Mouse (Mus musculus): ENCODE data around the gene Nxf1. TPM values are rescaled to one million over a fixed set of nuclear protein-coding genes. Genes with fewer than 3 reads are reported as not detected.

Gene Nxf1
- polyA plus RNA-seq, 1 experiment from 2014 or later = 120 TPM

GRCm38 (mm10) chr19:8802130-8802821 lies 45.4 kb downstream of the Nxf1 start, which contains the start of gene Zbtb3:
Zbtb3 (plus strand) TSS chr19:8802555.
- peak within 1 kb of the TSS; percentile 69 for H3K9ac ChIP-seq (ENCODE audit: low read depth, low read length)
- peak within 1 kb of the TSS; percentile 90 for H3K27ac ChIP-seq (ENCODE audit: low read depth, low read length)
- WGBS = 0% methylated on average over 30 of the region's 30 CpGs
- peaks cover 20% of the 10 kb centered on the region for H3K4me1 ChIP-seq (ENCODE audit: control insufficient read depth, insufficient read depth, low read depth, low read length)
- peak within 1 kb of the TSS; percentile 64 for H3K4me3 ChIP-seq (ENCODE audit: low read length)
- peaks cover 10% of the 10 kb centered on the region; the same call in 1 of the 2 replicates for H3K36me3 ChIP-seq (ENCODE audit: control insufficient read depth, insufficient read depth, low read length)
- peak within 1 kb of the TSS; percentile 84 for H3K4me2 ChIP-seq (ENCODE audit: low read length)
- no peaks in the 10 kb centered on the region for H3K9me3 ChIP-seq (ENCODE audit: control insufficient read depth, low read length)
- H3K27me3 ChIP-seq (replicated peaks; ENCODE audit: control insufficient read depth, insufficient read depth, low read length) = no peaks in the 10 kb centered on the region
- peak; percentile 98 for ATAC-seq

- H3K27me3 ChIP-seq (replicated peaks; ENCODE audit: control insufficient read depth, insufficient read depth, low read length) = no peaks in the 10 kb centered on the region
- no peak for ATAC-seq
- H3K9ac ChIP-seq (ENCODE audit: low read depth, low read length) = peak overlapping the region; percentile 69; the same call in 1 of the 2 replicates
- peaks cover 10% of the 10 kb centered on the region; the same call in 1 of the 2 replicates for H3K36me3 ChIP-seq (ENCODE audit: control insufficient read depth, insufficient read depth, low read length)
- peaks cover 13% of the 10 kb centered on the region for H3K4me1 ChIP-seq (ENCODE audit: control insufficient read depth, insufficient read depth, low read depth, low read length)
- H3K4me3 ChIP-seq (ENCODE audit: low read length) = peak overlapping the region; percentile 64
- WGBS = 87% methylated on average over 9 of the region's 9 CpGs
- no peaks in the 10 kb centered on the region for H3K9me3 ChIP-seq (ENCODE audit: control insufficient read depth, low read length)
- H3K27ac ChIP-seq (ENCODE audit: low read depth, low read length) = peak overlapping the region; percentile 90
- H3K4me2 ChIP-seq (ENCODE audit: low read length) = peak overlapping the region; percentile 84
Observed at GRCm38 (mm10) chr19:8803204-8803780, 46.4 kb downstream of the Nxf1 start.

GRCm38 (mm10) chr19:8803879-8804660 lies 47.2 kb downstream of the Nxf1 start:
- peaks cover 13% of the 10 kb centered on the region for H3K4me1 ChIP-seq (ENCODE audit: control insufficient read depth, insufficient read depth, low read depth, low read length)
- no peak for ATAC-seq
- H3K4me3 ChIP-seq (ENCODE audit: low read length) = no peak overlapping the region
- H3K9ac ChIP-seq (ENCODE audit: low read depth, low read length) = no peak overlapping the region; the same call in 1 of the 2 replicates
- H3K27me3 ChIP-seq (replicated peaks; ENCODE audit: control insufficient read depth, insufficient read depth, low read length) = no peaks in the 10 kb centered on the region
- WGBS = 95% methylated on average over 11 of the region's 11 CpGs
- peaks cover 10% of the 10 kb centered on the region; the same call in 1 of the 2 replicates for H3K36me3 ChIP-seq (ENCODE audit: control insufficient read depth, insufficient read depth, low read length)
- no peak overlapping the region for H3K27ac ChIP-seq (ENCODE audit: low read depth, low read length)
- H3K9me3 ChIP-seq (ENCODE audit: control insufficient read depth, low read length) = no peaks in the 10 kb centered on the region
- no peak overlapping the region for H3K4me2 ChIP-seq (ENCODE audit: low read length)

- no peak overlapping the region for H3K27ac ChIP-seq (ENCODE audit: low read depth, low read length)
- no peak overlapping the region for H3K4me2 ChIP-seq (ENCODE audit: low read length)
- no peak overlapping the region for H3K9ac ChIP-seq (ENCODE audit: low read depth, low read length)
- H3K4me1 ChIP-seq (ENCODE audit: control insufficient read depth, insufficient read depth, low read depth, low read length) = peaks cover 13% of the 10 kb centered on the region
- 94% methylated on average over 5 of the region's 5 CpGs for WGBS
- H3K36me3 ChIP-seq (ENCODE audit: control insufficient read depth, insufficient read depth, low read length) = peaks cover 16% of the 10 kb centered on the region; the same call in 1 of the 2 replicates
- H3K27me3 ChIP-seq (replicated peaks; ENCODE audit: control insufficient read depth, insufficient read depth, low read length) = no peaks in the 10 kb centered on the region
- H3K4me3 ChIP-seq (ENCODE audit: low read length) = no peak overlapping the region
- ATAC-seq = no peak
- H3K9me3 ChIP-seq (ENCODE audit: control insufficient read depth, low read length) = no peaks in the 10 kb centered on the region
Observed at GRCm38 (mm10) chr19:8806810-8807209, 49.9 kb downstream of the Nxf1 start.

GRCm38 (mm10) chr19:8815812-8816211 lies 58.9 kb downstream of the Nxf1 start:
- Histone ChIP-seq H3K27me3 (replicated peaks; ENCODE audit: control insufficient read depth, insufficient read depth, low read length) (no peaks in the 10 kb centered on the region), H3K4me1 (ENCODE audit: control insufficient read depth, insufficient read depth, low read depth, low read length) (peaks cover 23% of the 10 kb centered on the region), H3K27ac (ENCODE audit: low read depth, low read length) (no peak overlapping the region), H3K4me3 (ENCODE audit: low read length) (no peak overlapping the region), H3K4me2 (ENCODE audit: low read length) (no peak overlapping the region), H3K9me3 (ENCODE audit: control insufficient read depth, low read length) (no peaks in the 10 kb centered on the region), H3K36me3 (ENCODE audit: control insufficient read depth, insufficient read depth, low read length) (peaks cover 7% of the 10 kb centered on the region; the same call in 1 of the 2 replicates), H3K9ac (ENCODE audit: low read depth, low read length) (no peak overlapping the region)
- WGBS = 63% methylated on average over 11 of the region's 11 CpGs
- no peak for ATAC-seq

- no peak for ATAC-seq
- Histone ChIP-seq H3K27ac (ENCODE audit: low read depth, low read length) (no peak overlapping the region), H3K4me2 (ENCODE audit: low read length) (peak overlapping the region; percentile 6; the same call in 1 of the 2 replicates), H3K9me3 (ENCODE audit: control insufficient read depth, low read length) (no peaks in the 10 kb centered on the region), H3K27me3 (replicated peaks; ENCODE audit: control insufficient read depth, insufficient read depth, low read length) (no peaks in the 10 kb centered on the region), H3K4me3 (ENCODE audit: low read length) (no peak overlapping the region), H3K36me3 (ENCODE audit: control insufficient read depth, insufficient read depth, low read length) (peaks cover 7% of the 10 kb centered on the region; the same call in 1 of the 2 replicates), H3K4me1 (ENCODE audit: control insufficient read depth, insufficient read depth, low read depth, low read length) (peaks cover 31% of the 10 kb centered on the region), H3K9ac (ENCODE audit: low read depth, low read length) (no peak overlapping the region)
- WGBS = 73% methylated on average over 3 of the region's 3 CpGs
Observed at GRCm38 (mm10) chr19:8817001-8817400, 60.1 kb downstream of the Nxf1 start.

- Histone ChIP-seq H3K4me3 (ENCODE audit: low read length) (peak overlapping the region; percentile 94), H3K4me1 (ENCODE audit: control insufficient read depth, insufficient read depth, low read depth, low read length) (peaks cover 45% of the 10 kb centered on the region), H3K9me3 (ENCODE audit: control insufficient read depth, low read length) (no peaks in the 10 kb centered on the region), H3K9ac (ENCODE audit: low read depth, low read length) (peak overlapping the region; percentile 74), H3K27me3 (replicated peaks; ENCODE audit: control insufficient read depth, insufficient read depth, low read length) (no peaks in the 10 kb centered on the region), H3K27ac (ENCODE audit: low read depth, low read length) (peak overlapping the region; percentile 96), H3K4me2 (ENCODE audit: low read length) (peak overlapping the region; percentile 84), H3K36me3 (ENCODE audit: control insufficient read depth, insufficient read depth, low read length) (peaks cover 5% of the 10 kb centered on the region)
- 27% methylated on average over 14 of the region's 14 CpGs for WGBS
- ATAC-seq = no peak
Observed at GRCm38 (mm10) chr19:8818301-8818798, 61.5 kb downstream of the Nxf1 start.

GRCm38 (mm10) chr19:8818801-8819595 lies 62.1 kb downstream of the Nxf1 start, which contains the start of gene Ttc9c:
Ttc9c (minus strand) TSS chr19:8819333.
- Histone ChIP-seq H3K36me3 (ENCODE audit: control insufficient read depth, insufficient read depth, low read length) (peaks cover 8% of the 10 kb centered on the region), H3K27ac (ENCODE audit: low read depth, low read length) (peak within 1 kb of the TSS; percentile 96), H3K9me3 (ENCODE audit: control insufficient read depth, low read length) (no peaks in the 10 kb centered on the region), H3K27me3 (replicated peaks; ENCODE audit: control insufficient read depth, insufficient read depth, low read length) (no peaks in the 10 kb centered on the region), H3K4me1 (ENCODE audit: control insufficient read depth, insufficient read depth, low read depth, low read length) (peaks cover 46% of the 10 kb centered on the region), H3K9ac (ENCODE audit: low read depth, low read length) (peak within 1 kb of the TSS; percentile 77), H3K4me2 (ENCODE audit: low read length) (peak within 1 kb of the TSS; percentile 84), H3K4me3 (ENCODE audit: low read length) (peak within 1 kb of the TSS; percentile 94)
- ATAC-seq = peak; percentile 94
- WGBS = under 1% methylated on average over 33 of the region's 33 CpGs
